Mouse (Mus musculus) T-helper 17 cell (primary cell): Measurements from ENCODE around the gene Bub1b.

Experiments used
- in situ Hi-C, 2 experiments: fragments of 300-600 bp; cut with MboI, MseI; formaldehyde crosslinking; loops; 1 replicate in 1 of 2; 2 replicates in 1 of 2; pipeline ENCODE4 v1.15.1; 2025; ENCODE audit warnings: high pct_unique_total_duplicates in 2 of 2

Gene Bub1b

GRCm38 (mm10) chr2:118664975-118665516, 67.0 kb downstream of the Bub1b start:
- in situ Hi-C loops: no loop called here

- in situ Hi-C loops: no loop called here
Measured at GRCm38 (mm10) chr2:118665616-118666015, 67.6 kb downstream of the Bub1b start.

- in situ Hi-C loops: no loop called here
Measured at GRCm38 (mm10) chr2:118667181-118667580, 69.2 kb downstream of the Bub1b start.

- in situ Hi-C loops: no loop called here
Measured at GRCm38 (mm10) chr2:118669245-118669644, 71.2 kb downstream of the Bub1b start.

GRCm38 (mm10) chr2:118669785-118670184, 71.8 kb downstream of the Bub1b start:
- in situ Hi-C loops: no loop called here

GRCm38 (mm10) chr2:118671728-118672127, 73.7 kb downstream of the Bub1b start:
- in situ Hi-C loops: no loop called here

- in situ Hi-C loops: no loop called here
Measured at GRCm38 (mm10) chr2:118673686-118674465, 75.9 kb downstream of the Bub1b start.

GRCm38 (mm10) chr2:118674500-118674899, 76.5 kb downstream of the Bub1b start:
- in situ Hi-C loops: no loop called here

- in situ Hi-C loops: no loop called here
Measured at GRCm38 (mm10) chr2:118676839-118677741, 79.1 kb downstream of the Bub1b start.

- in situ Hi-C loops: no loop called here
Measured at GRCm38 (mm10) chr2:118677817-118678216, 79.8 kb downstream of the Bub1b start.

- in situ Hi-C loops: no loop called here
Measured at GRCm38 (mm10) chr2:118679577-118679976, 81.6 kb downstream of the Bub1b start.

- in situ Hi-C loops: loop anchor here in 1 of 2 experiments (10.0 kb wide), 1 partner anchor 1614 kb away; no protein-coding TSS in a partner anchor
Measured at GRCm38 (mm10) chr2:118680926-118681325, 82.9 kb downstream of the Bub1b start.

- in situ Hi-C loops: loop anchor here in 1 of 2 experiments (10.0 kb wide), 1 partner anchor 1612 kb away; no protein-coding TSS in a partner anchor
Measured at GRCm38 (mm10) chr2:118682544-118683260, 84.7 kb downstream of the Bub1b start.

- in situ Hi-C loops: loop anchor here (5.0 to 10.0 kb wide), 2 partner anchors 48 to 1610 kb away; no protein-coding TSS in a partner anchor
Measured at GRCm38 (mm10) chr2:118685088-118685487, 87.1 kb downstream of the Bub1b start.

GRCm38 (mm10) chr2:118686693-118687092, 88.7 kb downstream of the Bub1b start:
- in situ Hi-C loops: loop anchor here (5.0 to 10.0 kb wide), 2 partner anchors 49 to 1608 kb away; no protein-coding TSS in a partner anchor

- in situ Hi-C loops: loop anchor here (5.0 to 10.0 kb wide), 2 partner anchors 50 to 1607 kb away; no protein-coding TSS in a partner anchor
Measured at GRCm38 (mm10) chr2:118687791-118688190, 89.8 kb downstream of the Bub1b start.

- in situ Hi-C loops: loop anchor here (5.0 to 10.0 kb wide), 2 partner anchors 53 to 1605 kb away; no protein-coding TSS in a partner anchor
Measured at GRCm38 (mm10) chr2:118689875-118690274, 91.9 kb downstream of the Bub1b start.
